Mouse (Mus musculus) small intestine, adult 2 months (tissue): ENCODE measurements around the gene Ipo8. TPM values are rescaled to one million over a fixed set of nuclear protein-coding genes. Genes with fewer than 3 reads are reported as not detected.

Experiments used
- H3K27ac ChIP-seq: fragments of 200-500 bp; 2 replicates; pipeline ENCODE4 v1.5.1; 2012; ENCODE audit warnings: low read depth, low read length, control low read depth, inconsistent platforms; ENCODE audit not compliant: insufficient read depth
- H3K27me3 ChIP-seq: fragments of 200-500 bp; 2 replicates; pipeline ENCODE4 v1.6.1; 2012; ENCODE audit warnings: mild to moderate bottlenecking, moderate library complexity, low read length, inconsistent platforms; ENCODE audit not compliant: control insufficient read depth, insufficient read depth
- H3K36me3 ChIP-seq: fragments of 200-500 bp; 2 replicates; pipeline ENCODE4 v1.6.1; 2012; ENCODE audit warnings: mild to moderate bottlenecking, low read length, control low read depth, inconsistent platforms; ENCODE audit not compliant: control insufficient read depth, insufficient read depth
- H3K4me1 ChIP-seq: fragments of 200-500 bp; 2 replicates; pipeline ENCODE4 v1.6.1; 2012; ENCODE audit warnings: low read length, inconsistent platforms, mixed read lengths; ENCODE audit not compliant: control insufficient read depth, insufficient read depth, insufficient read length
- H3K4me3 ChIP-seq: fragments of 200-500 bp; 2 replicates; pipeline ENCODE4 v1.5.1; 2012; ENCODE audit warnings: low read depth, mild to moderate bottlenecking, control low read depth, inconsistent platforms, low read length, moderate library complexity
- CTCF ChIP-seq: fragments of 200-500 bp; IDR thresholded peaks from 2 replicates; pipeline ENCODE4 v1.5.1; 2012; ENCODE audit warnings: low read depth, mild to moderate bottlenecking, control low read depth, inconsistent platforms, low read length, moderate library complexity, mixed read lengths; ENCODE audit not compliant: insufficient replicate concordance, insufficient read length; ENCODE audit errors: extremely low read depth
- POLR2A ChIP-seq: fragments of 200-500 bp; IDR thresholded peaks from 2 replicates; pipeline ENCODE4 v1.6.1; 2012; ENCODE audit warnings: low read depth, mild to moderate bottlenecking, control low read depth, inconsistent platforms, low read length, moderate library complexity
- WGBS: fragments of 180-500 bp; shearing (Covaris S2); methylation state at CpG from one replicate; pipeline ENCODE4 v1.1.7; 2018; 5-methylcytosine and 5-hydroxymethylcytosine counted together
- polyA plus RNA-seq: library from polyadenylated mRNA; depleted of rRNA; stranded (reverse); fragments of >200 nt; gene quantifications from 2 replicates; pipeline ENCODE4 v1.2.3, GENCODE M21; 2012; rRNA removed

The Ipo8 gene
- polyA plus RNA-seq = 4.4 and 6.2 TPM in 2 replicates

DNA sequence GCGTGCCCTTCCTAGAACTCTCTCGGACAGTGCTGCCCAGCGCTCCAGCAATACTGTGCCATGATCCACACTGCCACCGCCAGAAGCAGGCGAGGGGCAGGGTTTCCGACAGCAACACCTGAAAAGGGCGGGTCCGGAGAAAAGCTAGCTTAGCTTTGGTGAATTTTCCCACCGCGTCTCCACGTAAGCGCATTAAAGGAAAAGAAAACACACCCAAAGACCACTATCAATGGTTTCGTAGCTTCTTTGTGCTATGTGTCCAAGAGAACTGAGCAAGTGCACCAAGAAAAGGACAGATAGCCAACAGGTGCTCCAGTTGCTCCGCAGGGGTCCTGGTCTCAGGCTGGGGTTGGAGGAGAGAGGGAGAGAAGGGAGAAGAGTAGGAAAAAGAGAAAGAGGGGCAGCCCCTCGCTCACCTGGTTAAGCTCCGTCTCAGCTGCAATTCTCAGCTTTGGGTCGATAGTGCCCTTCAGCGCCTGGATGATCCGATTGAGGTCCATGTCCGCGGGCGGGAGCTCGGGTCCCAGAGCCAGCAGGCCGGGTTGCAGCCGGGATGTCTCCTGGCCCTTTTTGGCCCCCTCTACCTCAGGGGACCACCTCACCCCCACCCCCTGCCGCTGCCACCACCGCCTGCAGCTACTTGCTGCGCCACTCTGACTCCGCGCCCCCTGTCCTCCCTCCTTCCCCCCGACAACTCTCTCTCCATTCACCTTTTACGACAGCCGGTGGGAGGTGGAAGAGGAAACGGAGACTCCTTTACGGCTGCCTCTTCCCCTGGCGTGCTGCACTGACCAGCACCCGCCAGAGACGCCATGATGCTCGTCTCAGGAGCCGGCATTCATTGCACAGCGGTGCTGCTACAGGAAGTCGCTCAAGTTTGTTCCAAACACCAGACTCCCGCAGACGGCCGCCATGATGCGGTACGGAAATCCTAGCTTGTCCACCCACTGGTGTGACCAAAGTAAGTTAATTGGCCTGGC, at the start of gene Ipo8:
Gene Ipo8, minus strand, starts transcription at position 720 of the 980 bp plus-strand sequence.
- under 1% methylated on average over 46 of the region's 47 CpGs for WGBS
- peak within 1 kb of the TSS; percentile 81 for H3K4me3 ChIP-seq
- H3K4me1 ChIP-seq = peaks cover 6% of the 10 kb centered on the region; the same call in 1 of the 2 replicates
- no peak for TF ChIP-seq CTCF
- TF ChIP-seq POLR2A = no peak
- H3K27me3 ChIP-seq = no peaks in the 10 kb centered on the region
- H3K27ac ChIP-seq = 0 out of 2 replicates have a peak within 1 kb of the TSS, but pooled peaks have one; percentile 7
- no peaks in the 10 kb centered on the region for H3K36me3 ChIP-seq

DNA sequence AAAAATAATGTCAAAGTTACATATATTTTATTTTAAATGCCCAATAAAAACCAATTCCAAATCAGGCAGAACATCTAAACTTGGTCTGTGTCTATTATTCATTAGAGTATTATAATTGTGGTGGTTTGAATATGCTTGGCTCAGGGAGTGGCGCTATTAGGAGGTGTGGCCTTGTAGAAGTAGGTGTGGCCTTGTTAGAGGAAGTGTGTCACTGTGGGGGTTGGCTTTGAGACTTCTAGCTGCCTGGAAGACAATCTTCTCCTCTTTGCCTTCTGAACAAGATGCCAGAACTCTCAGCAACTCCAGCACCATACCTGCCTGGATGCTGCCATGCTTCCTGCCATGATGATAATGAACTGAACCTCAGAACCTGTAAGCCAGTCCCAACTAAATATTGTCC, 42.6 kb upstream of the Ipo8 start:
- 100% methylated on average over 1 of the region's 1 CpGs for WGBS

DNA sequence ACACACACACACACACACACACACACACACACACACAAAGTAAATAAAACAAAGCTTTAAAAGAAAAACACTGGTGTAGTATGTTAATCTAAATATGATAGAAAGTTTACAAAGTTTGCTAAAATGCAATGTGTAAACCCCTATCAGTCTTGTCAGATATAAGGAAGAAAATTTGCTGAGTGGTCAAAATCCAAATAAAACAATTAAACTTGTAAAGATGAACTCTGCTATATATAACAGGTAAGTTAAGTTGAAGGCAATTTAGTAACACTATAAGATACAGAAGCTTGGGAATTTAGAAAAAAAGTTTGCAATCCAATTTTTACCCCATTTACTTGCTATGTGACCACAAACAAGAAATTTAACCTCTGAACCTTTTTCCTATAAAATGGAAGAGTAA, 14.4 kb upstream of the Ipo8 start:
- H3K36me3 ChIP-seq = no peaks in the 10 kb centered on the region
- no peak overlapping the region for H3K4me3 ChIP-seq
- H3K27me3 ChIP-seq = no peaks in the 10 kb centered on the region
- H3K27ac ChIP-seq = no peak overlapping the region
- H3K4me1 ChIP-seq = peaks cover 2% of the 10 kb centered on the region; the same call in 1 of the 2 replicates
- TF ChIP-seq POLR2A (no peak), CTCF (no peak)

More for the DNA sequence above, 42.6 kb upstream of the Ipo8 start:
- H3K27me3 ChIP-seq = no peaks in the 10 kb centered on the region
- no peak overlapping the region for H3K4me3 ChIP-seq
- no peak for TF ChIP-seq CTCF
- TF ChIP-seq POLR2A = no peak
- H3K36me3 ChIP-seq = no peaks in the 10 kb centered on the region
- H3K4me1 ChIP-seq = no peaks in the 10 kb centered on the region
- H3K27ac ChIP-seq = no peak overlapping the region

DNA sequence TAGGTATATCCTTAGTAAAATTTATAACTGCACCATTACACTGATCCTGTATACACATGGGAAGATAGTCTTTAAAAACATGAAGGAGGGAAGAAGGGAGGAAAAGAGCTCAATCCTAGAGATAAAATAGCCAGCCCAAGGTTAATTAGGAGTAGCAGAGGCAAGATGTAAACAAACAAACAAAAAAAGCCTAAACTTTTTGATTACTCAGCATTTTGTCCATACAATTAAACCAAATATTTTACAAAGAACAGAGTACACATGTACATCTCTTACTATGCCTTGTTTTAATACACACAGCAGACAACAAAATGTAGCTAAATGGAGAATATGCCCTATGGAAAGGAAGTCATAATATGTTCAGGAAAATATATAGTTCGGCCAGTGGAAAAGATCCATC, 10.5 kb upstream of the Ipo8 start:
- peaks cover 2% of the 10 kb centered on the region; the same call in 1 of the 2 replicates for H3K4me1 ChIP-seq
- H3K4me3 ChIP-seq = no peak overlapping the region
- TF ChIP-seq CTCF (no peak), POLR2A (no peak)
- no peaks in the 10 kb centered on the region for H3K36me3 ChIP-seq
- H3K27me3 ChIP-seq = no peaks in the 10 kb centered on the region
- 95% methylated on average over 1 of the region's 1 CpGs for WGBS
- H3K27ac ChIP-seq = no peak overlapping the region

DNA sequence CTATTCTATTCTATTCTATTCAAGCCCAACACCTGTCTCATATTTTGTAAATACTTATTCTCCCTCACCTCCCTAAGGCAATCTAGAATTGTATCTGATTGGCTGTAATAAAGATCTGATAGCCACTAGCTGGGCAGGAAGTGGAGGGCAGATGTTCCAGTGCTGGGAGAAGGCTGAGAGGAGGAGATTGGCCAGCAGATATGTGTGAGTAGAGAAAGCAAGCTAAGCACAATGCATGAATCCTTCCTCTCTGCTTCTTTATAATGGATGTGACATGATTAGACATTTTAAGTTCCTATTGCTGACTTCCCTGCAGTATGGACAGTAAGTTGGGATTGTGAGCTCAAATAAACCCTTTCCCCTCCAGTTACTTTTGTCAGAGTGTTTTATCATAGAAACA, 7.2 kb upstream of the Ipo8 start:
- Histone ChIP-seq H3K4me3 (no peak overlapping the region), H3K27me3 (no peaks in the 10 kb centered on the region), H3K36me3 (no peaks in the 10 kb centered on the region), H3K27ac (no peak overlapping the region), H3K4me1 (peaks cover 2% of the 10 kb centered on the region; the same call in 1 of the 2 replicates)
- TF ChIP-seq POLR2A (no peak), CTCF (no peak)

DNA sequence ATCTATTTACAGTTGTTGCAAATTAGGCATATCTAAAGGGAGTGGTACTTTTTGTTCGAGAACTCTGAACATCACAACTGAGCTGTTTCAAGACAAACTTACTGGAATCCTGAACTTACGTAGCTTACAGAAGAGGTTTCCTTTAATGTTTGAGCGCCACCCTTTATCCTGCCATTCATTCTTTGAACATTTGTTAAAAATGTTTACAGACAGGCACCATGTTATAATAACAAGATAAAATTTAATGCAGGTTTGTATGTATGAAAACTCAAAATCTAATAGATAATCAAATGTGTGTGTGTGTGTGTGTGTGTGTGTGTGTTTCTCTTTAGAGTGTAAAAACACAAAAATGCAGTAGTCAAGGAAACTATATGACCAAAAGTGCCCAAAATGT, 458 bp upstream of the Ipo8 start:
- H3K36me3 ChIP-seq = no peaks in the 10 kb centered on the region

DNA sequence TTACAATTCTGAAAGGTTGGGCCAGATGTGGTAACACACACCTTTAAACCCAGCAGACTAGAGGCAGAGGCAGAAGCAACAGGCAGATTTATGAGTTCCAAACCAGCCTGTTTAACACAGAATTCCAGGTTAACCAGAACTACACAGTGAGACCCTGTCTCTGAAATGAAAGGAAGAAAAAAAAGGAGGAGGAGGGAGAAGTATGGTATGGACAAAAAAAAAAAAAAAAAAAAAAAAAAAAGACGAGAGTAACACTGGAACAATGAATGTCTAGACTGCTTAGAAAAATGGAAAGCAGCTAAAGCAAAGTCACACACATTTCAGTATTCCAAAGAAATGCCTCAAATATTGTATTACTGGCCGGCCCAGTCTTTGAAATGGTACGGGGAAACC, 916 bp downstream of the Ipo8 start:
- TF ChIP-seq POLR2A (no peak), CTCF (no peak)
- WGBS = 2% methylated on average over 3 of the region's 3 CpGs

More for the DNA sequence above, 458 bp upstream of the Ipo8 start:
- Histone ChIP-seq H3K4me3 (peak overlapping the region; percentile 81), H3K27ac (no peak overlapping the region), H3K27me3 (no peaks in the 10 kb centered on the region), H3K4me1 (peaks cover 6% of the 10 kb centered on the region; the same call in 1 of the 2 replicates)
- 18% methylated on average over 3 of the region's 3 CpGs for WGBS
- TF ChIP-seq POLR2A = no peak
- TF ChIP-seq CTCF = no peak

More for the DNA sequence above, 916 bp downstream of the Ipo8 start:
- peaks cover 6% of the 10 kb centered on the region; the same call in 1 of the 2 replicates for H3K4me1 ChIP-seq
- H3K27me3 ChIP-seq = no peaks in the 10 kb centered on the region
- H3K4me3 ChIP-seq = peak overlapping the region; percentile 81
- no peaks in the 10 kb centered on the region for H3K36me3 ChIP-seq
- no peak overlapping the region for H3K27ac ChIP-seq
